Mouse (Mus musculus): ENCODE measurements around the gene Olfr732. TPM values are rescaled to one million over a fixed set of nuclear protein-coding genes. Genes with fewer than 3 reads are reported as not detected.

The Olfr732 gene
- total and polyA plus RNA-seq, 3 experiments = not detected

GRCm38 (mm10) chr14:50301422-50301821 lies 17.4 kb upstream of the Olfr732 start, which contains the start of gene Olfr733:
Olfr733 (minus strand) TSS chr14:50301522.
- Histone ChIP-seq H3K27ac (ENCODE audit: control insufficient read depth, low read depth, low read length) (no peak within 1 kb of the TSS), H3K9me3 (replicated peaks; ENCODE audit: insufficient read depth, low read length) (no peaks in the 10 kb centered on the region), H3K9ac (ENCODE audit: control insufficient read depth, low read depth, low read length, poor library complexity, severe bottlenecking) (no peak within 1 kb of the TSS), H3K4me3 (ENCODE audit: control insufficient read depth in 1 of 2, insufficient read depth in 1 of 2, low read depth in 2 of 2, low read length in 2 of 2) (no peak within 1 kb of the TSS), H3K27me3 (ENCODE audit: control insufficient read depth in 1 of 2, insufficient read depth in 2 of 2, low read length in 2 of 2) (no peaks in the 10 kb centered on the region), H3K4me1 (ENCODE audit: control insufficient read depth in 1 of 2, insufficient read depth in 2 of 2, low read length in 2 of 2) (no peaks in the 10 kb centered on the region), H3K79me2 (ENCODE audit: control insufficient read depth, insufficient read depth, low read length, poor library complexity) (no peaks in the 10 kb centered on the region), H3K36me3 (ENCODE audit: control insufficient read depth in 1 of 2, insufficient read depth in 2 of 2, low read length in 2 of 2) (no peaks in the 10 kb centered on the region)
- TF ChIP-seq ZC3H11A (IDR thresholded peaks at IDR 0.05; ENCODE audit: low read depth, low read length) (no peak), ZNF384 (IDR thresholded peaks at IDR 0.05; ENCODE audit: low read depth, low read length) (no peak), POLR2AphosphoS5 (IDR thresholded peaks at IDR 0.05; ENCODE audit: borderline replicate concordance, low read depth, low read length) (no peak), USF1 (IDR thresholded peaks at IDR 0.05; ENCODE audit: low read depth, low read length) (no peak), USF2 (IDR thresholded peaks at IDR 0.05; ENCODE audit: borderline replicate concordance in 1 of 2, insufficient read depth in 1 of 2, low read depth in 1 of 2, low read length in 2 of 2) (no peak), TBP (IDR thresholded peaks at IDR 0.05; ENCODE audit: low read depth, low read length) (no peak), GATA1 (IDR thresholded peaks at IDR 0.05; ENCODE audit: low read depth, low read length) (no peak), MYB (IDR thresholded peaks at IDR 0.05; ENCODE audit: low read depth, low read length) (no peak), POLR2AphosphoS2 (IDR thresholded peaks at IDR 0.05; ENCODE audit: low read length) (no peak), EP300 (IDR thresholded peaks at IDR 0.05; ENCODE audit: low read depth in 1 of 2, low read length in 2 of 2) (no peak), SIN3A (IDR thresholded peaks at IDR 0.05; ENCODE audit: low read length) (no peak), ETS1 (IDR thresholded peaks at IDR 0.05; ENCODE audit: low read depth, low read length) (no peak)
- DNase-seq (ENCODE audit: low read depth, low spot score) = no peak

GRCm38 (mm10) chr14:50241766-50242165 lies 42.2 kb downstream of the Olfr732 start, which contains the start of gene Olfr731:
Olfr731 (minus strand) TSS chr14:50241866.
- Histone ChIP-seq H3K9me3 (replicated peaks; ENCODE audit: insufficient read depth, low read length) (no peaks in the 10 kb centered on the region), H3K9ac (ENCODE audit: control insufficient read depth, low read depth, low read length, poor library complexity, severe bottlenecking) (no peak within 1 kb of the TSS)

More at GRCm38 (mm10) chr14:50241766-50242165, 42.2 kb downstream of the Olfr732 start, which contains the start of gene Olfr731:
- Histone ChIP-seq H3K79me2 (ENCODE audit: control insufficient read depth, insufficient read depth, low read length, poor library complexity) (no peaks in the 10 kb centered on the region), H3K4me3 (ENCODE audit: control insufficient read depth in 1 of 2, insufficient read depth in 1 of 2, low read depth in 2 of 2, low read length in 2 of 2) (no peak within 1 kb of the TSS), H3K36me3 (ENCODE audit: control insufficient read depth in 1 of 2, insufficient read depth in 2 of 2, low read length in 2 of 2) (no peaks in the 10 kb centered on the region), H3K4me1 (ENCODE audit: control insufficient read depth in 1 of 2, insufficient read depth in 2 of 2, low read length in 2 of 2) (no peaks in the 10 kb centered on the region), H3K27ac (ENCODE audit: control insufficient read depth, low read depth, low read length) (no peak within 1 kb of the TSS), H3K27me3 (ENCODE audit: control insufficient read depth in 1 of 2, insufficient read depth in 2 of 2, low read length in 2 of 2) (no peaks in the 10 kb centered on the region)
- DNase-seq (ENCODE audit: low read depth, low spot score) = no peak
- no peak for TF ChIP-seq MAFK (IDR thresholded peaks at IDR 0.05; ENCODE audit: borderline replicate concordance, low read depth, low read length)
- TF ChIP-seq CHD2 (IDR thresholded peaks at IDR 0.05; ENCODE audit: low read length) = no peak

Other genes with a start within 250 kb of the Olfr732 start
- not detected in 2 replicates for gene Olfr725, start 243.8 kb downstream of the Olfr732 start, total RNA-seq (2012; rRNA removed)
- not detected for gene Olfr725, start 243.8 kb downstream of the Olfr732 start, polyA plus RNA-seq (2012; ENCODE audit: insufficient read depth in 1 of 2, insufficient read length in 2 of 2, low read depth in 1 of 2, low replicate concordance in 2 of 2, missing spikeins in 1 of 2)
- not detected in 2 replicates for gene Olfr726, start 193.3 kb downstream of the Olfr732 start, total RNA-seq (2012; rRNA removed)
- not detected for gene Olfr726, start 193.3 kb downstream of the Olfr732 start, polyA plus RNA-seq (2012; ENCODE audit: insufficient read depth in 1 of 2, insufficient read length in 2 of 2, low read depth in 1 of 2, low replicate concordance in 2 of 2, missing spikeins in 1 of 2)
- not detected in 2 replicates for gene Olfr727, start 161.0 kb downstream of the Olfr732 start, total RNA-seq (2012; rRNA removed)
- not detected for gene Olfr727, start 161.0 kb downstream of the Olfr732 start, polyA plus RNA-seq (2012; ENCODE audit: insufficient read depth in 1 of 2, insufficient read length in 2 of 2, low read depth in 1 of 2, low replicate concordance in 2 of 2, missing spikeins in 1 of 2)
- not detected in 2 replicates for gene Olfr728, start 141.5 kb downstream of the Olfr732 start, total RNA-seq (2012; rRNA removed)
- not detected for gene Olfr728, start 141.5 kb downstream of the Olfr732 start, polyA plus RNA-seq (2012; ENCODE audit: insufficient read depth in 1 of 2, insufficient read length in 2 of 2, low read depth in 1 of 2, low replicate concordance in 2 of 2, missing spikeins in 1 of 2)
- not detected in 2 replicates for gene Olfr729, start 131.3 kb downstream of the Olfr732 start, total RNA-seq (2012; rRNA removed)
- gene Olfr729, start 131.3 kb downstream of the Olfr732 start, polyA plus RNA-seq (2012; ENCODE audit: insufficient read depth in 1 of 2, insufficient read length in 2 of 2, low read depth in 1 of 2, low replicate concordance in 2 of 2, missing spikeins in 1 of 2) = under 1 TPM in 1 of 2 experiments, not detected in 1; 0.04 TPM
- not detected in 2 replicates for gene Olfr730, start 96.0 kb downstream of the Olfr732 start, total RNA-seq (2012; rRNA removed)
- not detected for gene Olfr730, start 96.0 kb downstream of the Olfr732 start, polyA plus RNA-seq (2012; ENCODE audit: insufficient read depth in 1 of 2, insufficient read length in 2 of 2, low read depth in 1 of 2, low replicate concordance in 2 of 2, missing spikeins in 1 of 2)
- gene Olfr731, start 42.3 kb downstream of the Olfr732 start, total RNA-seq (2012; rRNA removed) = not detected in 2 replicates
- not detected for gene Olfr731, start 42.3 kb downstream of the Olfr732 start, polyA plus RNA-seq (2012; ENCODE audit: insufficient read depth in 1 of 2, insufficient read length in 2 of 2, low read depth in 1 of 2, low replicate concordance in 2 of 2, missing spikeins in 1 of 2)
- not detected in 2 replicates for gene Olfr733, start 17.3 kb upstream of the Olfr732 start, total RNA-seq (2012; rRNA removed)
- gene Olfr733, start 17.3 kb upstream of the Olfr732 start, polyA plus RNA-seq (2012; ENCODE audit: insufficient read depth in 1 of 2, insufficient read length in 2 of 2, low read depth in 1 of 2, low replicate concordance in 2 of 2, missing spikeins in 1 of 2) = not detected
- not detected in 2 replicates for gene Olfr734, start 42.6 kb upstream of the Olfr732 start, total RNA-seq (2012; rRNA removed)
- gene Olfr734, start 42.6 kb upstream of the Olfr732 start, polyA plus RNA-seq (2012; ENCODE audit: insufficient read depth in 1 of 2, insufficient read length in 2 of 2, low read depth in 1 of 2, low replicate concordance in 2 of 2, missing spikeins in 1 of 2) = not detected
- not detected in 2 replicates for gene Olfr735, start 64.7 kb upstream of the Olfr732 start, total RNA-seq (2012; rRNA removed)
- gene Olfr735, start 64.7 kb upstream of the Olfr732 start, polyA plus RNA-seq (2012; ENCODE audit: insufficient read depth in 1 of 2, insufficient read length in 2 of 2, low read depth in 1 of 2, low replicate concordance in 2 of 2, missing spikeins in 1 of 2) = not detected
- gene Tlr11, start 73.7 kb upstream of the Olfr732 start, total RNA-seq (2012; rRNA removed) = not detected in 2 replicates
- not detected for gene Tlr11, start 73.7 kb upstream of the Olfr732 start, polyA plus RNA-seq (2012; ENCODE audit: insufficient read depth in 1 of 2, insufficient read length in 2 of 2, low read depth in 1 of 2, low replicate concordance in 2 of 2, missing spikeins in 1 of 2)
- not detected in 2 replicates for gene Olfr736, start 97.0 kb upstream of the Olfr732 start, total RNA-seq (2012; rRNA removed)
- not detected for gene Olfr736, start 97.0 kb upstream of the Olfr732 start, polyA plus RNA-seq (2012; ENCODE audit: insufficient read depth in 1 of 2, insufficient read length in 2 of 2, low read depth in 1 of 2, low replicate concordance in 2 of 2, missing spikeins in 1 of 2)
- not detected in 2 replicates for gene Olfr738, start 123.4 kb upstream of the Olfr732 start, total RNA-seq (2012; rRNA removed)
- gene Olfr738, start 123.4 kb upstream of the Olfr732 start, polyA plus RNA-seq (2012; ENCODE audit: insufficient read depth in 1 of 2, insufficient read length in 2 of 2, low read depth in 1 of 2, low replicate concordance in 2 of 2, missing spikeins in 1 of 2) = not detected
- gene Olfr739, start 134.4 kb upstream of the Olfr732 start, total RNA-seq (2012; rRNA removed) = not detected in 2 replicates
- not detected for gene Olfr739, start 134.4 kb upstream of the Olfr732 start, polyA plus RNA-seq (2012; ENCODE audit: insufficient read depth in 1 of 2, insufficient read length in 2 of 2, low read depth in 1 of 2, low replicate concordance in 2 of 2, missing spikeins in 1 of 2)
- not detected in 2 replicates for gene Olfr740, start 161.3 kb upstream of the Olfr732 start, total RNA-seq (2012; rRNA removed)
- gene Olfr740, start 161.3 kb upstream of the Olfr732 start, polyA plus RNA-seq (2012; ENCODE audit: insufficient read depth in 1 of 2, insufficient read length in 2 of 2, low read depth in 1 of 2, low replicate concordance in 2 of 2, missing spikeins in 1 of 2) = not detected
- gene Olfr741, start 188.5 kb upstream of the Olfr732 start, total RNA-seq (2012; rRNA removed) = not detected in 2 replicates
- not detected for gene Olfr741, start 188.5 kb upstream of the Olfr732 start, polyA plus RNA-seq (2012; ENCODE audit: insufficient read depth in 1 of 2, insufficient read length in 2 of 2, low read depth in 1 of 2, low replicate concordance in 2 of 2, missing spikeins in 1 of 2)
- not detected in 2 replicates for gene Olfr742, start 219.4 kb upstream of the Olfr732 start, total RNA-seq (2012; rRNA removed)
- not detected for gene Olfr742, start 219.4 kb upstream of the Olfr732 start, polyA plus RNA-seq (2012; ENCODE audit: insufficient read depth in 1 of 2, insufficient read length in 2 of 2, low read depth in 1 of 2, low replicate concordance in 2 of 2, missing spikeins in 1 of 2)
- not detected in 2 replicates for gene Olfr743, start 237.6 kb upstream of the Olfr732 start, total RNA-seq (2012; rRNA removed)
- gene Olfr743, start 237.6 kb upstream of the Olfr732 start, polyA plus RNA-seq (2012; ENCODE audit: insufficient read depth in 1 of 2, insufficient read length in 2 of 2, low read depth in 1 of 2, low replicate concordance in 2 of 2, missing spikeins in 1 of 2) = not detected

Measured in MEL (cell line).